Mouse (Mus musculus) 3134 (cell line): Measurements from ENCODE around the gene AC192777.2.
"Not testable (repeated sequence)": the region's sequence is repeated elsewhere in the genome, so short reads cannot be mapped to it uniquely, and the experiment has no call there.

Source experiments
- DNase-seq: peaks from one replicate; pipeline ENCODE4 v3.0.0-alpha.2; 2011; ENCODE audit warnings: low spot score; ENCODE audit not compliant: insufficient read length; ENCODE audit errors: extremely low read depth

The AC192777.2 gene

DNA sequence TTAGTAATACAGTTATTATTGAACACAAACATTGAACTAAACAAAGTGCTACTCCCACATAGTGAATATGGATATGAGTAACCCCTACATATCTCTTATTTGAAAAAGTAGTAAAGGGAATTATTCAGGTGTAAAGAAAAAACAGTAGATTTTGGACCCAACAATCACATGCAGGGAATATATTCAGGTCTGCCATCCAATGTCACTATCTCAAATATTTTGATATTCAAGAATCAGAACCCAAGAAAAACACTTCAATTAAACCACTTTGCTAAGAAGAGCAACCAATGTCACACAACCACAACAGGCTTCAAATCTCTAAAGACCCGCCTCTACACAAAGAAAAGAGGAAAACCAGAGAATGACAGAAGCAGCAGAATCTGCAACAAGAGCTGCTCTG lies at the start of gene AC192777.2:
AC192777.2 (plus strand) TSS at position 301 of the 400 bp plus-strand sequence.
- DNase-seq, result not testable (repeated sequence)

DNA sequence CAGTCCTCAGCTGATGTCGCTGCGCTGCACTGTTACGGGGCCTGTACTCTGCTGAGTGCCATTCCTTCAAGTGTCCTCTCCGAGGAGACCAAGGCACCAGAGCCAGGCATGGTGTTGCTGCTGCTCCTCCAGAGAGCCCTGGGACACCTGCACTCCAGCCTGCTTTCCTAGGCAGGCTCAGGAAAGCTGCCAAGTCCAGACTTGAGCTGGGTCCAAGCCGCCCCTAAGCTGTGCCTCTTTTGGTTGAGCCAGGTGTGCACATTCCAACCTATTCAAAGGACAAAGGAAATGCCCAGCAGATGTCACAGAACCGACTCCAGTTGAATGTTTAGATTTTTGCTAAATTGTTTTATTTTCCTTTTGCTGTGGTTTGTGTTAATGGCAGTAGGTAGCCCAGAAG lies 20.9 kb downstream of the AC192777.2 start:
- not testable (repeated sequence) for DNase-seq

DNA sequence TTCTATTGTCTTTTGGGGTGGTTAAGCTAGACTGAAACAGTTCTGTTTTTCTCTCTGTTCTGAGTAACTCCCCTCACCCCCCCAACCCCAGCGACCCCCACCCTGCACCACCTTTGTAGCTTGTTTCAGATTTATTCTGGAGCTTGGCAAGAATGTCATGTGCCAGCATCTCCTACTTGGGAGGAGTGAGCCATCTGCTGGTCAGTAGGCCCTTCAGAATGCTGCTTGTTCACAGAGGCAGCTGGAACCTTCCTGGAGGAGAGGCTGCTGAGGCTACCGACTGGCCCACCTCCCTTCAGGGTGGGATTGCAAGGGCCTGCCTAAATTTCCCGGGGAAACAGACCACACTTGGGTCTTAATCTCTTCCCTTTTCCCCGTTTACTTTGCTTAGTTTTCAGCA lies 21.6 kb downstream of the AC192777.2 start:
- not testable (repeated sequence) for DNase-seq
